Mouse (Mus musculus): ENCODE measurements around the gene 9530003J23Rik. TPM values are rescaled to one million over a fixed set of nuclear protein-coding genes. Genes with fewer than 3 reads are reported as not detected.
"Not testable (repeated sequence)": the region's sequence is repeated elsewhere in the genome, so short reads cannot be mapped to it uniquely, and the experiment has no call there.

Gene 9530003J23Rik
- polyA plus RNA-seq, 1 experiment from 2014 or later, result not detected

GRCm38 (mm10) chr10:117211023-117211422, 27.5 kb downstream of the 9530003J23Rik start:
- Histone ChIP-seq H3K27me3 (ENCODE audit: control insufficient read depth, insufficient read depth, low read length) (no peaks in the 10 kb centered on the region), H3K4me3 (ENCODE audit: low read depth, low read length) (no peak overlapping the region), H3K9ac (ENCODE audit: low read length) (no peak overlapping the region), H3K9me3 (ENCODE audit: control insufficient read depth, low read length) (no peaks in the 10 kb centered on the region), H3K36me3 (ENCODE audit: control insufficient read depth, insufficient read depth, low read length) (peaks cover under 1% of the 10 kb centered on the region), H3K4me2 (replicated peaks; ENCODE audit: low read depth) (no peak overlapping the region), H3K27ac (replicated peaks) (no peak overlapping the region), H3K4me1 (replicated peaks; ENCODE audit: control insufficient read depth, insufficient read depth) (no peaks in the 10 kb centered on the region)
- ATAC-seq (ENCODE audit: low FRiP score, low TSS enrichment) (no peak), DNase-seq (ENCODE audit: low spot score) (no peak)
- WGBS, result 82% methylated on average over 6 of the region's 6 CpGs
- TF ChIP-seq EP300 (optimal IDR thresholded peaks at IDR 0.05), result no peak

- ATAC-seq (ENCODE audit: low FRiP score, low TSS enrichment) (peak; percentile 75), DNase-seq (ENCODE audit: low spot score) (peak; percentile 47)
- Histone ChIP-seq H3K9ac (ENCODE audit: low read length) (0 out of 2 replicates have a peak overlapping the region, but pooled peaks have one; percentile 4), H3K9me3 (ENCODE audit: control insufficient read depth, low read length) (no peaks in the 10 kb centered on the region), H3K27me3 (ENCODE audit: control insufficient read depth, insufficient read depth, low read length) (no peaks in the 10 kb centered on the region), H3K36me3 (ENCODE audit: control insufficient read depth, insufficient read depth, low read length) (no peaks in the 10 kb centered on the region), H3K27ac (replicated peaks) (no peak overlapping the region), H3K4me2 (replicated peaks; ENCODE audit: low read depth) (peak overlapping the region; percentile 51), H3K4me3 (ENCODE audit: low read depth, low read length) (peak overlapping the region; percentile 25), H3K4me1 (replicated peaks; ENCODE audit: control insufficient read depth, insufficient read depth) (no peaks in the 10 kb centered on the region)
- WGBS, result 14% methylated on average over 11 of the region's 11 CpGs
- TF ChIP-seq CTCF (IDR thresholded peaks at IDR 0.05; ENCODE audit: low read depth) (peak; percentile 91), EP300 (optimal IDR thresholded peaks at IDR 0.05) (no peak)
These were observed 29.0 kb downstream of the 9530003J23Rik start for GRCm38 (mm10) chr10:117209469-117209938.

- H3K4me2 ChIP-seq (replicated peaks; ENCODE audit: low read depth); DNase-seq (ENCODE audit: low spot score); H3K9ac ChIP-seq (ENCODE audit: low read length); H3K36me3 ChIP-seq (ENCODE audit: control insufficient read depth, insufficient read depth, low read length); H3K27ac ChIP-seq (replicated peaks); ATAC-seq (ENCODE audit: low FRiP score, low TSS enrichment); H3K27me3 ChIP-seq (ENCODE audit: control insufficient read depth, insufficient read depth, low read length); H3K9me3 ChIP-seq (ENCODE audit: control insufficient read depth, low read length); H3K4me3 ChIP-seq (ENCODE audit: low read depth, low read length); H3K4me1 ChIP-seq (replicated peaks; ENCODE audit: control insufficient read depth, insufficient read depth): not testable (repeated sequence)
- WGBS, result 87% methylated on average over 6 of the region's 6 CpGs
These were observed 29.7 kb downstream of the 9530003J23Rik start for GRCm38 (mm10) chr10:117208787-117209186.

- Histone ChIP-seq H3K9ac (ENCODE audit: low read length) (no peak overlapping the region), H3K4me1 (replicated peaks; ENCODE audit: control insufficient read depth, insufficient read depth) (no peaks in the 10 kb centered on the region), H3K36me3 (ENCODE audit: control insufficient read depth, insufficient read depth, low read length) (no peaks in the 10 kb centered on the region), H3K27ac (replicated peaks) (no peak overlapping the region), H3K4me3 (ENCODE audit: low read depth, low read length) (no peak overlapping the region), H3K4me2 (replicated peaks; ENCODE audit: low read depth) (no peak overlapping the region), H3K27me3 (ENCODE audit: control insufficient read depth, insufficient read depth, low read length) (no peaks in the 10 kb centered on the region), H3K9me3 (ENCODE audit: control insufficient read depth, low read length) (no peaks in the 10 kb centered on the region)
- DNase-seq (ENCODE audit: low spot score), result no peak
- no peak for TF ChIP-seq CTCF (IDR thresholded peaks at IDR 0.05; ENCODE audit: low read depth)
- TF ChIP-seq EP300 (optimal IDR thresholded peaks at IDR 0.05), result no peak
- ATAC-seq (ENCODE audit: low FRiP score, low TSS enrichment), result no peak
- WGBS, result 86% methylated on average over 15 of the region's 15 CpGs
These were observed 30.3 kb downstream of the 9530003J23Rik start for GRCm38 (mm10) chr10:117208221-117208620.

- Histone ChIP-seq H3K9ac (ENCODE audit: low read length) (no peak overlapping the region), H3K9me3 (ENCODE audit: control insufficient read depth, low read length) (no peaks in the 10 kb centered on the region), H3K27ac (replicated peaks) (no peak overlapping the region), H3K4me1 (replicated peaks; ENCODE audit: control insufficient read depth, insufficient read depth) (no peaks in the 10 kb centered on the region), H3K36me3 (ENCODE audit: control insufficient read depth, insufficient read depth, low read length) (no peaks in the 10 kb centered on the region), H3K27me3 (ENCODE audit: control insufficient read depth, insufficient read depth, low read length) (no peaks in the 10 kb centered on the region), H3K4me2 (replicated peaks; ENCODE audit: low read depth) (no peak overlapping the region), H3K4me3 (ENCODE audit: low read depth, low read length) (no peak overlapping the region)
- 93% methylated on average over 3 of the region's 3 CpGs for WGBS
- DNase-seq (ENCODE audit: low spot score), result no peak
- TF ChIP-seq CTCF (IDR thresholded peaks at IDR 0.05; ENCODE audit: low read depth), result no peak
- TF ChIP-seq EP300 (optimal IDR thresholded peaks at IDR 0.05), result no peak
- no peak for ATAC-seq (ENCODE audit: low FRiP score, low TSS enrichment)
These were observed 32.4 kb downstream of the 9530003J23Rik start for GRCm38 (mm10) chr10:117206070-117206469.

- no peak overlapping the region for H3K4me3 ChIP-seq (ENCODE audit: low read depth, low read length)
- H3K4me1 ChIP-seq (replicated peaks; ENCODE audit: control insufficient read depth, insufficient read depth), result no peaks in the 10 kb centered on the region
- WGBS, result 67% methylated on average over 2 of the region's 2 CpGs
- H3K27ac ChIP-seq (replicated peaks), result no peak overlapping the region
- no peak for DNase-seq (ENCODE audit: low spot score)
- H3K27me3 ChIP-seq (ENCODE audit: control insufficient read depth, insufficient read depth, low read length), result no peaks in the 10 kb centered on the region
- no peak overlapping the region for H3K9ac ChIP-seq (ENCODE audit: low read length)
- TF ChIP-seq EP300 (optimal IDR thresholded peaks at IDR 0.05) (no peak), CTCF (IDR thresholded peaks at IDR 0.05; ENCODE audit: low read depth) (peak; percentile 59)
- no peaks in the 10 kb centered on the region for H3K9me3 ChIP-seq (ENCODE audit: control insufficient read depth, low read length)
- H3K4me2 ChIP-seq (replicated peaks; ENCODE audit: low read depth), result no peak overlapping the region
- peak; percentile 39; the same call in 1 of the 2 replicates for ATAC-seq (ENCODE audit: low FRiP score, low TSS enrichment)
- H3K36me3 ChIP-seq (ENCODE audit: control insufficient read depth, insufficient read depth, low read length), result no peaks in the 10 kb centered on the region
These were observed 34.9 kb downstream of the 9530003J23Rik start for GRCm38 (mm10) chr10:117203558-117203981.

Data from stomach, postnatal 0 days (tissue).